Mouse (Mus musculus) MEL (cell line): ENCODE data around the gene Letmd1.

ENCODE experiments used
- CHD2 ChIP-seq: IDR thresholded peaks from 2 replicates; pipeline ENCODE4 v1.6.1; 2011; ENCODE audit warnings: low read length, improper control_type of control experiment
- CTCF ChIP-seq, 3 experiments: IDR thresholded peaks in 2 of 3; conservative IDR thresholded peaks in 1 of 3; 2 replicates each; pipeline ENCODE4 v1.5.1; 2011 to 2012; ENCODE audit warnings: low read length in 3 of 3, low read depth in 2 of 3, mild to moderate bottlenecking in 2 of 3, improper control_type of control experiment in 1 of 3, inconsistent platforms in 1 of 3, mixed read lengths in 1 of 3, moderate library complexity in 1 of 3; ENCODE audit not compliant: control insufficient read depth in 1 of 3, insufficient read depth in 1 of 3, poor library complexity in 1 of 3, severe bottlenecking in 1 of 3
- EP300 ChIP-seq, 2 experiments: IDR thresholded peaks; 2 replicates each; pipeline ENCODE4 v1.6.1; 2011; ENCODE audit warnings: improper control_type of control experiment in 2 of 2, low read length in 2 of 2, low read depth in 1 of 2, mild to moderate bottlenecking in 1 of 2
- JUND ChIP-seq: IDR thresholded peaks from 2 replicates; pipeline ENCODE4 v1.6.1; 2011; ENCODE audit warnings: low read depth, mild to moderate bottlenecking, improper control_type of control experiment, low read length
- MAFK ChIP-seq: IDR thresholded peaks from 2 replicates; pipeline ENCODE4 v1.6.1; 2011; ENCODE audit warnings: low read depth, mild to moderate bottlenecking, low read length, improper control_type of control experiment, borderline replicate concordance
- MXI1 ChIP-seq: IDR thresholded peaks from 2 replicates; pipeline ENCODE4 v1.6.1; 2011; ENCODE audit warnings: mild to moderate bottlenecking, low read depth, low read length, improper control_type of control experiment
- POLR2A ChIP-seq, 2 experiments: IDR thresholded peaks; 2 replicates each; pipeline ENCODE4 v1.6.1; 2011 to 2012; ENCODE audit warnings: low read length in 2 of 2, mild to moderate bottlenecking in 2 of 2, control low read depth in 1 of 2, improper control_type of control experiment in 1 of 2, low read depth in 1 of 2, moderate library complexity in 1 of 2; ENCODE audit not compliant: control insufficient read depth in 1 of 2, insufficient read depth in 1 of 2, poor library complexity in 1 of 2
- RCOR1 ChIP-seq: IDR thresholded peaks from 2 replicates; pipeline ENCODE4 v1.6.1; 2012; ENCODE audit warnings: low read depth, mild to moderate bottlenecking, inconsistent platforms, low read length, improper control_type of control experiment
- SIN3A ChIP-seq: IDR thresholded peaks from 2 replicates; pipeline ENCODE4 v1.6.1; 2012; ENCODE audit warnings: low read length, improper control_type of control experiment, inconsistent platforms
- TCF12 ChIP-seq: IDR thresholded peaks from 2 replicates; pipeline ENCODE4 v1.6.1; 2014; ENCODE audit warnings: low read depth, mild to moderate bottlenecking, inconsistent platforms, low read length, improper control_type of control experiment, moderate library complexity
- UBTF ChIP-seq: IDR thresholded peaks from 2 replicates; pipeline ENCODE4 v1.6.1; 2012; ENCODE audit warnings: low read depth, mild to moderate bottlenecking, inconsistent platforms, low read length, improper control_type of control experiment, moderate library complexity, borderline replicate concordance; ENCODE audit not compliant: insufficient read depth
- USF1 ChIP-seq: IDR thresholded peaks from 2 replicates; pipeline ENCODE4 v1.6.1; 2014; ENCODE audit warnings: low read depth, mild to moderate bottlenecking, inconsistent platforms, low read length, improper control_type of control experiment, moderate library complexity
- ZKSCAN1 ChIP-seq: IDR thresholded peaks from 2 replicates; pipeline ENCODE4 v1.6.1; 2012; ENCODE audit warnings: low read depth, mild to moderate bottlenecking, inconsistent platforms, low read length, improper control_type of control experiment, moderate library complexity
- ZNF384 ChIP-seq: IDR thresholded peaks from 2 replicates; pipeline ENCODE4 v1.6.1; 2012; ENCODE audit warnings: low read depth, mild to moderate bottlenecking, inconsistent platforms, low read length, improper control_type of control experiment

DNA sequence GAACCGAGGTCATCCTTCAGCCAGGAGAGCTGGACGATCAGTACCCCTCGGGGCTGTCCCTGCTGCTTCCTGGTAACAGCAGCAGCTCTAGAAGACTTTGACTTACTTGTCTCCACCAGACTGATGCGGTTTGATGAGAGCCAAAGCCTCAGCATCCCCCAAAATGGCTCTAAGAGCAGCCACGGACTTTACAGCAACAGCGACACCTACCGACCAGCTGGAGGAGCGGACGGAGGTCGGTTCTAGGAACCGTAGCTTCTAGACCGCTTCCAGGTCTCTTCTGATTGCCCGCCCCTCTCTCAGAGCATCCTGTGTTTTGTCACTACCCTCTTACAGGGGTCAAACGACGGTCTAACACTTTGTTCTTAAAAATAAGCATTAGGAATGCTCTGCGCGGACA lies 11.5 kb upstream of the Letmd1 start:
- peak; percentile 98 to 99 (median 99) for TF ChIP-seq CTCF (IDR thresholded peaks at IDR 0.05 in 2 of 3, conservative IDR thresholded peaks at IDR 0.05 in 1 of 3; ENCODE audit: control insufficient read depth in 1 of 3, insufficient read depth in 1 of 3, low read depth in 2 of 3, low read length in 3 of 3, poor library complexity in 1 of 3, severe bottlenecking in 1 of 3)
- TF ChIP-seq EP300 (IDR thresholded peaks at IDR 0.05; ENCODE audit: low read depth in 1 of 2, low read length in 2 of 2), result no peak
- no peak for TF ChIP-seq USF1
- peak; percentile 52; the same call in 1 of the 2 replicates for TF ChIP-seq RCOR1
- TF ChIP-seq TCF12, result 0 out of 2 replicates have a peak, but pooled peaks have one; percentile 9
- no peak for TF ChIP-seq POLR2A (IDR thresholded peaks at IDR 0.05; ENCODE audit: control insufficient read depth in 1 of 2, insufficient read depth in 1 of 2, low read depth in 1 of 2, low read length in 2 of 2, poor library complexity in 1 of 2)
- TF ChIP-seq ZNF384, result 0 out of 2 replicates have a peak, but pooled peaks have one; percentile 40
- TF ChIP-seq ZKSCAN1, result no peak
- TF ChIP-seq UBTF, result no peak
- no peak for TF ChIP-seq MAFK
- no peak for TF ChIP-seq CHD2
- no peak for TF ChIP-seq JUND
- no peak; the same call in 1 of the 2 replicates for TF ChIP-seq MXI1
- peak; percentile 79 for TF ChIP-seq SIN3A
